Mouse (Mus musculus): ENCODE results near the gene Ttll7. TPM values are rescaled to one million over a fixed set of nuclear protein-coding genes. Genes with fewer than 3 reads are reported as not detected.

Gene Ttll7
- total RNA-seq, 2 experiments from 2014 or later: 63.7 to 165 TPM

DNA sequence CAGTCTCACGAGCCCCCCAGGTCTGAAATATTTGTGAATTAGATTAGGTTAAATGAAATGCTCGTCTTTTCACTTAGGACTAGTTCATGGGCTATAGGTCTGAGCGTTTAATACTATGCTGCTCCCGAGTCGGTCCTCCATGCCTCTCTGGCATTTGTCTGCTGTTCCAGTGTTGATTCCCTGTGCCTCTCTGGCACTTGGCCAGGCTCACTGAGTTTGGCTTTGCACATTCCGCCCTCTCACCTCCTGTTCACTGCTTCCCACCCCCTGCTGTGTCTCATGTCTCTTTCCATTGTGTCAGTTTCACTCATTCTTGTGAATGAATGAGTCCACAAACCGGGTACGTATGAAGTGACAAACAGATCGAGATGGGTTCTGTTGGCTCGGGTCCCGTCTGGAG is 66.2 kb downstream of the Ttll7 start:
- no peak overlapping the region for H3K27ac ChIP-seq
- TF ChIP-seq CTCF (IDR thresholded peaks at IDR 0.05): no peak
- no peak overlapping the region for H3K4me3 ChIP-seq
- DNase-seq: no peak
- intact Hi-C loops (cut with DNase I): loop anchor here (5.0 kb wide), 1 partner anchor 571 kb away; no protein-coding TSS in a partner anchor

- no peak for TF ChIP-seq CTCF (IDR thresholded peaks at IDR 0.05)
- no peak overlapping the region for H3K27ac ChIP-seq
- no peak overlapping the region for H3K4me3 ChIP-seq
- DNase-seq: no peak
- intact Hi-C loops (cut with DNase I): no loop called here
These were observed 75.3 kb downstream of the Ttll7 start for GRCm38 (mm10) chr3:146927311-146928015.

DNA sequence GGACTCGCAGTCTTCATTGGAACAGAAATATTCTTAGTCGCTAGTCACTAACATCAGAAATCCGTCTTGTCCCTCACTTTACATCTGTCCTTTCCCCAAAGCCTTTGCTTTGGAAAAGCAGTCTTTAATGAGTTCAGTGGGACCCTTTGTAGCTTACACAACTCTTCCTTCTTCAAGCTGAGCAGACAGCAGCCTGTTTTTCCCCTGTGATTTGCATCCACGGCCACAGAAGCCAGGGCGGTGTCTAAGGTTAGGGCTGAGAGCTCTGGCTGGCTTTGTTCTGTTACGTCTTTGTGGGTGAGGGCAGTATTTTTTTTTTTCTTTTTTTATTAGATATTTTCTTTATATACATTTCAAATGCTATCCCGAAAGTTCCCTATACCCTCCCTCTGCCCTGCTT is 76.0 kb downstream of the Ttll7 start:
- Histone ChIP-seq H3K4me3 (no peak overlapping the region), H3K27ac (no peak overlapping the region)
- DNase-seq: no peak
- intact Hi-C loops (cut with DNase I): no loop called here
- no peak for TF ChIP-seq CTCF (IDR thresholded peaks at IDR 0.05)

DNA sequence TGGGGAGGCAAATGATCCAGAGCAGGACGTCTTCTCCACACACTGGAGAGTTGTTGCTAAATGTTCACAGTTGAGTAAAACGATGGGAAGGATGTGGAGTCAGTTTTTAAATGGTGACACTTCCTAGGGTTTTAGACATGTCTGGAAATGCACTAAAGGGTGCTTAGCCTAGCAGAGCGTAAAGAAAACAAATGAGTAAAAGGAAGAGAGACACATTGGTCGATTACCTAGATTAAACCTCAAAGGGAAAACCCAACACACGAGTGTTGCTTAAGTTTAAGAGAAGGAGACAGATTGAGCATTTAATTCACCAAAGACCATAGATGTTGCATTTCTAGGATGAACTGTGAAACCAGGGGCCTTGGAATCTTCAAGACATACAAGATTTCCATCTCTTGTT is 76.8 kb downstream of the Ttll7 start:
- H3K27ac ChIP-seq: no peak overlapping the region
- H3K4me3 ChIP-seq: no peak overlapping the region
- no peak for DNase-seq
- TF ChIP-seq CTCF (IDR thresholded peaks at IDR 0.05): no peak
- intact Hi-C loops (cut with DNase I): no loop called here

- no peak overlapping the region for H3K27ac ChIP-seq
- no peak overlapping the region for H3K4me3 ChIP-seq
- no peak for DNase-seq
- no peak for TF ChIP-seq CTCF (IDR thresholded peaks at IDR 0.05)
- intact Hi-C loops (cut with DNase I): no loop called here
These were observed 79.0 kb downstream of the Ttll7 start for GRCm38 (mm10) chr3:146931190-146931589.

GRCm38 (mm10) chr3:146932506-146932905 is 80.3 kb downstream of the Ttll7 start:
- DNase-seq: no peak
- H3K27ac ChIP-seq: no peak overlapping the region
- intact Hi-C loops (cut with DNase I): no loop called here
- H3K4me3 ChIP-seq: no peak overlapping the region
- no peak for TF ChIP-seq CTCF (IDR thresholded peaks at IDR 0.05)

GRCm38 (mm10) chr3:146936888-146937287 is 84.7 kb downstream of the Ttll7 start:
- TF ChIP-seq CTCF (IDR thresholded peaks at IDR 0.05): no peak
- intact Hi-C loops (cut with DNase I): no loop called here
- Histone ChIP-seq H3K4me3 (no peak overlapping the region), H3K27ac (no peak overlapping the region)
- DNase-seq: no peak

GRCm38 (mm10) chr3:146939391-146940250 is 87.5 kb downstream of the Ttll7 start:
- no peak for DNase-seq
- H3K27ac ChIP-seq: no peak overlapping the region
- no peak overlapping the region for H3K4me3 ChIP-seq
- intact Hi-C loops (cut with DNase I): loop anchor here (10.0 kb wide), 2 partner anchors 375 to 595 kb away; no protein-coding TSS in a partner anchor
- peak; percentile 26; the same call in 1 of the 2 replicates for TF ChIP-seq CTCF (IDR thresholded peaks at IDR 0.05)

GRCm38 (mm10) chr3:146943101-146943500 is 90.9 kb downstream of the Ttll7 start:
- no peak for DNase-seq
- Histone ChIP-seq H3K27ac (no peak overlapping the region), H3K4me3 (no peak overlapping the region)
- no peak for TF ChIP-seq CTCF (IDR thresholded peaks at IDR 0.05)
- intact Hi-C loops (cut with DNase I): loop anchor here (10.0 kb wide), 2 partner anchors 378 to 598 kb away; no protein-coding TSS in a partner anchor

- TF ChIP-seq CTCF (IDR thresholded peaks at IDR 0.05): no peak
- intact Hi-C loops (cut with DNase I): loop anchor here (10.0 kb wide), 2 partner anchors 381 to 601 kb away; no protein-coding TSS in a partner anchor
- no peak for DNase-seq
These were observed 93.2 kb downstream of the Ttll7 start for GRCm38 (mm10) chr3:146945342-146945741.

GRCm38 (mm10) chr3:146945887-146946286 is 93.7 kb downstream of the Ttll7 start:
- peak; percentile 81 for TF ChIP-seq CTCF (IDR thresholded peaks at IDR 0.05)
- intact Hi-C loops (cut with DNase I): loop anchor here (10.0 kb wide), 2 partner anchors 381 to 601 kb away; no protein-coding TSS in a partner anchor
- Histone ChIP-seq H3K4me3 (peak overlapping the region; percentile 72), H3K27ac (no peak overlapping the region)
- peak; percentile 54 for DNase-seq

More at GRCm38 (mm10) chr3:146945342-146945741, 93.2 kb downstream of the Ttll7 start:
- Histone ChIP-seq H3K27ac (no peak overlapping the region), H3K4me3 (no peak overlapping the region)

- no peak for DNase-seq
- intact Hi-C loops (cut with DNase I): loop anchor here (10.0 kb wide), 2 partner anchors 382 to 602 kb away; no protein-coding TSS in a partner anchor
- H3K4me3 ChIP-seq: peak overlapping the region; percentile 72; the same call in 1 of the 2 replicates
These were observed 94.5 kb downstream of the Ttll7 start for GRCm38 (mm10) chr3:146946641-146947040.

DNA sequence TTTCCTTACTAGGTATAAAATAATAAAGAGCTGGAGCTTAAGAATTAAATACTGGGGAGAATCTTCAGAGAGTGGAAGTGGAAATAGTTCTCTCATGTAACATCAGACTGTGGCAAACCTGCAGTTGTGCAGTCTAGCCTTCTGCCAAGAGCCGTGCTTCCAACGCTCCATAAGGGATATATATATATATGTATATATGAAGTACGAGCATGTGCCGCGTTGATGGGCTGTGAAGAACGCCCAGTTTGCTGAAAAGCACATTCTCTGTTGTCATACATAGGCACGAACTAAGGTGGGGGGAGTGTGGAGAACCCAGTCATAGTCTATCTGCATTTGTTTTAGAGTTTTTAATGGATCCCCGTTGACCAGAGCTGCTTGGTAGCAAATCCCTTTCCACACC is 104.6 kb downstream of the Ttll7 start:
- no peak overlapping the region for H3K4me3 ChIP-seq
- no peak overlapping the region for H3K27ac ChIP-seq
- intact Hi-C loops (cut with DNase I): no loop called here
- no peak for TF ChIP-seq CTCF (IDR thresholded peaks at IDR 0.05)
- DNase-seq: no peak

More at GRCm38 (mm10) chr3:146946641-146947040, 94.5 kb downstream of the Ttll7 start:
- H3K27ac ChIP-seq: no peak overlapping the region
- no peak for TF ChIP-seq CTCF (IDR thresholded peaks at IDR 0.05)
